Mouse (Mus musculus) heart, embryonic 11.5 days (tissue): ENCODE results near the gene Runx1. TPM values are rescaled to one million over a fixed set of nuclear protein-coding genes. Genes with fewer than 3 reads are reported as not detected.

ENCODE experiments used
- ATAC-seq: fragments of 200-750 bp; cut with Nextera tagmentation; replicated peaks from 2 replicates; pipeline ENCODE4 v1.8.0; 2017; ENCODE audit warnings: moderate library complexity; ENCODE audit not compliant: insufficient number of reproducible peaks, low FRiP score, low TSS enrichment
- H3K27ac ChIP-seq: fragments of 300-500 bp; sonication (generic); 2 replicates; pipeline ENCODE4 v1.5.1; 2014; ENCODE audit warnings: mild to moderate bottlenecking, low read depth, low read length
- H3K27me3 ChIP-seq: fragments of 300-500 bp; sonication (generic); 2 replicates; pipeline ENCODE4 v1.6.1; 2014; ENCODE audit warnings: mild to moderate bottlenecking, low read length, mixed read lengths; ENCODE audit not compliant: control insufficient read depth, insufficient read depth
- H3K36me3 ChIP-seq: fragments of 300-500 bp; sonication (generic); 2 replicates; pipeline ENCODE4 v1.6.1; 2014; ENCODE audit warnings: mild to moderate bottlenecking, low read length, moderate library complexity, mixed read lengths; ENCODE audit not compliant: control insufficient read depth, insufficient read depth
- H3K4me1 ChIP-seq: fragments of 300-500 bp; sonication (generic); 2 replicates; pipeline ENCODE4 v1.6.1; 2014; ENCODE audit warnings: low read length; ENCODE audit not compliant: control insufficient read depth, insufficient read depth
- H3K4me2 ChIP-seq: fragments of 300-500 bp; sonication (generic); 2 replicates; pipeline ENCODE4 v1.6.1; 2014; ENCODE audit warnings: mild to moderate bottlenecking, moderate library complexity
- H3K4me3 ChIP-seq: fragments of 300-500 bp; sonication (generic); 2 replicates; pipeline ENCODE4 v1.5.1; 2014; ENCODE audit warnings: low read depth, low read length
- H3K9ac ChIP-seq: fragments of 300-500 bp; sonication (generic); 2 replicates; pipeline ENCODE4 v1.6.1; 2014; ENCODE audit warnings: mild to moderate bottlenecking, low read depth, low read length, moderate library complexity
- H3K9me3 ChIP-seq: fragments of 300-500 bp; sonication (generic); replicated peaks from 2 replicates; pipeline ENCODE4 v1.6.1; 2016; ENCODE audit warnings: low read length; ENCODE audit not compliant: control insufficient read depth
- WGBS: fragments of 180-500 bp; shearing (Covaris S2); extraction: QIAGEN DNeasy Blood & Tissue Kit; methylation state at CpG from one replicate; pipeline ENCODE4 v1.1.7; 2014; ENCODE audit not compliant: insufficient replicate concordance; 5-methylcytosine and 5-hydroxymethylcytosine counted together
- polyA plus RNA-seq: library from polyadenylated mRNA; unstranded; fragments of >200 nt; fragmentation: Nextera tagmentation; extraction: Ambion mirVana; gene quantifications from 2 replicates; pipeline ENCODE4 v1.2.1, GENCODE M21; 2014

Runx1 gene
- polyA plus RNA-seq, 1 experiment from 2014 or later, result 2.5 TPM

DNA sequence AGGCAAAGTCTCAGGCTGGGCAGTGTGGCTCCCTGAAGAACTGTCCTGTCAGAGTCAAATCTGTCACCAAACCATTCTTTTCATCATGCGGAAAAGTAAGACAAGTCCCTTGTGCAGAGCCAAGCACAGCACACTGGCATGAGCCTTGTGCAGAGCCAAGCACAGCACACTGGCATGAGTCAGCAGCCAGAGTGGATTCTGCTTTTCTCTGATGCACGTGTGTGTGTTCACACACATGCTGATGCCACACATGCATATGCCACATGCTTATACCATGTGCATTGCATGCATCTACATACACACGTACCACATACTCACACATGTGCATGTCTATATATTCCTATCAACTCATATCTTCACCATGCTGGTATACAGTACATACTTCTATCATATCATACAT, 174.7 kb downstream of the Runx1 start:
- 94% methylated on average over 3 of the region's 3 CpGs for WGBS
- Histone ChIP-seq H3K4me2 (no peak overlapping the region), H3K9ac (no peak overlapping the region), H3K9me3 (no peaks in the 10 kb centered on the region), H3K4me3 (no peak overlapping the region), H3K36me3 (no peaks in the 10 kb centered on the region), H3K27ac (no peak overlapping the region), H3K4me1 (peaks cover 4% of the 10 kb centered on the region), H3K27me3 (no peaks in the 10 kb centered on the region; the same call in 1 of the 2 replicates)
- no peak for ATAC-seq

DNA sequence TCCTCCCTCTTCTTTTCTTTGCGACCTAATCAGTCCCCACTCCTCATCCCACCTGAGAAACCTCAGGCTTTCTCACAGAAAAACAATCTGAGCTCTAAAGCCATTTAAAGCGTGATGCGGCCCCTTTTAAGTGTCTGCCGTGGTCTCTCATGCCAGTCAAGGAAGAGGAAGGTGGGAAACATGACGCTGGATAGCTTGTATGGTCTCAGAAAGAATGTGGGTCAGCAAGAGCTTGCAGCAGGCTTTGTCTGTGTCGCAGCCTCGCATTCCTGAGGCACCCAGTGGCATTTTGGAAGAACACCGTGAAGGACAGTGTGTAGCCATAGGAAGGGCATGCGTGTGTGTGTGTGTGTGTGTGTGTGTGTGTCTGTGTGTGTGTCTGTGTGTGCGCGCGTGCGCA, 179.8 kb downstream of the Runx1 start:
- 64% methylated on average over 13 of the region's 13 CpGs for WGBS

DNA sequence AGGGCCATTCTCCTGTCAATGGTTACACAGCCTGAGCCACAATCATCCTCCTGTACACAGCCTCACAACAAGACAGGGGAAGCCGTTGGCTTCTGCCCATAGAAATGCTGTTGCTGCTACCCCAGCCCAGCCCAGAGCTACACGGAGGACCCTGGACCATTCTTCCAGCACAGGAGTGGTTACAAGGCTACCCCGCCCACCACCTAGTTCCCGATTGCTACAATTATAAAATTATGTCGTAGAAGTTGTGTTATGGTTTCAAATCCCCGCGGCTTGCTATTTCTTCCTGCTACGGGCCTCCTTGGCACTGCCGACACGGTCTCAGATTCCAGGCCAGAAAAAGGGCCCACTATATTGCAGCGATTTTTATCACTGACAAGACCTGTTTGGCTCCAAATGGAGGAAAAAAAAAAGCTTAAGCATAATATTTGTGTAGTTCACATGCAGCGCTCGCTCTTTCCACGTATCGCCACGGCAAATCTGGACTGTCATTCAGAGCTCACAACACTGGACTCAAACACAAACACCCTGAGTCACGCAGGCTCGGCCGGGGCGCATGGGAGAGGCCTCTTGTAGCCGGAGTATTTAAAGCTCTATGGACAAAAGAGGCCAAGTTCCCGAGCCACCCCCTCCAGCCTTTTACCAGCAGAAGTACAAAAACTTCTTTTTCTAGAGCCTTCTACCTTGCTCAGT, 180.4 kb downstream of the Runx1 start:
- no peak overlapping the region for H3K27ac ChIP-seq
- H3K9ac ChIP-seq, result no peak overlapping the region
- no peaks in the 10 kb centered on the region for H3K36me3 ChIP-seq
- peaks cover 2% of the 10 kb centered on the region; the same call in 1 of the 2 replicates for H3K27me3 ChIP-seq
- H3K4me3 ChIP-seq, result no peak overlapping the region
- H3K9me3 ChIP-seq, result no peaks in the 10 kb centered on the region
- H3K4me1 ChIP-seq, result peaks cover 9% of the 10 kb centered on the region; the same call in 1 of the 2 replicates
- 77% methylated on average over 22 of the region's 22 CpGs for WGBS
- no peak for ATAC-seq
- H3K4me2 ChIP-seq, result no peak overlapping the region

More for the DNA sequence above, 179.8 kb downstream of the Runx1 start:
- Histone ChIP-seq H3K27me3 (peaks cover 2% of the 10 kb centered on the region; the same call in 1 of the 2 replicates), H3K9ac (no peak overlapping the region), H3K4me3 (no peak overlapping the region), H3K4me2 (no peak overlapping the region), H3K27ac (no peak overlapping the region), H3K36me3 (no peaks in the 10 kb centered on the region), H3K9me3 (no peaks in the 10 kb centered on the region), H3K4me1 (peaks cover 9% of the 10 kb centered on the region; the same call in 1 of the 2 replicates)
- ATAC-seq, result no peak

DNA sequence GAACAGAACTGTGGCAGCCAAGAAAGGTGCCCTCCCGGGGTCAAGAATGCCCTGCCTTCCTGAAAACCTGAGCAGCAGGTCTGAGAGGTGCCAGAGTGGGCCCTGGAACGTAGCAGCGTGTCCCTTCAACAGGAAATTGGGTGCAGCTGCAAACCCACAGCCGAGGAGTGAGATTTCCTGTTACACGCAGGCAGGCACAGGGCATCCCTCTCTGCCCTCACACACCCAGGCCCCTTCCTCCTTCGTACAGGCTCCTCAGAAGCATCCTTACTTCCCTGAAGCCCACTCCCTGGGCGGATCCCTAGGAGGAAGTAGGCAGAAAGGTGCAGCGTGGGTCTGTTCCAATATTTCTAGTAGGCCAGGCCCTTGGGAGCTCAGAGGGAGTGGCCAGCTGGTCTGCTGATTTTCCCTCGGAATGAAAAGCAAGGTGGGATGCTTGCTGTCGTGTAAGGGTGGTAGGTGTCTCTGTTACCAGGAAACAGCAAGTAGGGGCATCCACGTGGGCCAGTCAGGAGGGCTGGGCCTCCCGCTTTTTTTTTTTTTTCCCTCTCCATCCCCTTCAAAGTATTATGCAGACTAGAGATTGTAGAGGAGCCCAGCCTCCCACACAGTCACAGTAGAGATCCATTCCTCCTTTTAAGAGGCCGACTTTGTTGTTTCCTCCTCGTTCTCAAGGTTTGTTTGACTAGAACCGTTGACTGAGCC, 181.1 kb downstream of the Runx1 start:
- Histone ChIP-seq H3K4me1 (peaks cover 9% of the 10 kb centered on the region; the same call in 1 of the 2 replicates), H3K36me3 (no peaks in the 10 kb centered on the region), H3K27me3 (peaks cover 2% of the 10 kb centered on the region; the same call in 1 of the 2 replicates), H3K9me3 (no peaks in the 10 kb centered on the region), H3K9ac (no peak overlapping the region), H3K27ac (no peak overlapping the region), H3K4me2 (no peak overlapping the region), H3K4me3 (no peak overlapping the region)
- WGBS, result 53% methylated on average over 15 of the region's 15 CpGs
- ATAC-seq, result no peak

DNA sequence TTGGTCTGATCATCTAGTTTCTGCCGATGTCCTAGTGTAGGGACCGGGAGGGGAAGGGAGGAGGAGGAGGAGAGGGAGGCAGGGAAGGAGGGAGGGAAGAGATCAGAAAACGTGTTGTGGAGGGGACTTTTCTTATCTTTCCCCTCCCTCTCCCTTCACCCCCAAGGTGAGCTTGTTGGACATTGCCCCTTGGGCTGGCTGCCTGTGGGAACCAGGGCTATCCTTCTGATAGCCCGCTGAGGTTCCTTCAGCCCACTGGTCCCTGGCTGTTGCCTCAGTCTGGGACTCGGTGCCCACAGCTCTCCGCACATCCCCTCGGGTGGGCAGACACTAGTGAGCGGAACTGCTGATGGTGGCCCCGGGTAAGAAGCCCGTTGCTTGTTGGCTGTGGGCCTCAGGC, 181.6 kb downstream of the Runx1 start:
- 64% methylated on average over 10 of the region's 10 CpGs for WGBS
- H3K36me3 ChIP-seq, result no peaks in the 10 kb centered on the region
- no peak overlapping the region for H3K4me2 ChIP-seq
- peaks cover 2% of the 10 kb centered on the region; the same call in 1 of the 2 replicates for H3K27me3 ChIP-seq
- peaks cover 9% of the 10 kb centered on the region; the same call in 1 of the 2 replicates for H3K4me1 ChIP-seq
- no peak for ATAC-seq
- no peaks in the 10 kb centered on the region for H3K9me3 ChIP-seq
- H3K9ac ChIP-seq, result no peak overlapping the region
- no peak overlapping the region for H3K27ac ChIP-seq
- no peak overlapping the region for H3K4me3 ChIP-seq

DNA sequence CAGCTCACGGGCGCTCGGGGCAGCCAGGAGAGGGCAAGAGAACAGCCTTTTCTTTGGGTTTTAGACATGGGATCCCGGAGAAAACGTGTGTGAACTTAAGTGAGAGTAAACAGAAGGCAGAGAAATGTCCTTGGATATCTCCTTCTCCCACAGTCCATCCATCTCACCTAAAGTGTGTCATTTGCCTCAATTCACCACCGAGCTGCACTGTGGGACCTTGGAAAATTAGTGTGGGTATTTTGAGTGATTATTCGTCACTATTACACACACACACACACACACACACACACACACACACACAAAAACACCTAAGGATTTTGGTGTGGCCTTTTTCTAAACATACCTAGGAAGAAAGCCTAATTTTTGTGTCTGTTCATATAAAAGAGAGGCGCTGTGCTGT, 183.7 kb downstream of the Runx1 start:
- Histone ChIP-seq H3K4me1 (peaks cover 9% of the 10 kb centered on the region; the same call in 1 of the 2 replicates), H3K9me3 (no peaks in the 10 kb centered on the region), H3K27ac (no peak overlapping the region), H3K27me3 (peaks cover 2% of the 10 kb centered on the region; the same call in 1 of the 2 replicates), H3K9ac (no peak overlapping the region), H3K4me3 (no peak overlapping the region), H3K36me3 (no peaks in the 10 kb centered on the region), H3K4me2 (no peak overlapping the region)
- 80% methylated on average over 8 of the region's 8 CpGs for WGBS
- ATAC-seq, result no peak

DNA sequence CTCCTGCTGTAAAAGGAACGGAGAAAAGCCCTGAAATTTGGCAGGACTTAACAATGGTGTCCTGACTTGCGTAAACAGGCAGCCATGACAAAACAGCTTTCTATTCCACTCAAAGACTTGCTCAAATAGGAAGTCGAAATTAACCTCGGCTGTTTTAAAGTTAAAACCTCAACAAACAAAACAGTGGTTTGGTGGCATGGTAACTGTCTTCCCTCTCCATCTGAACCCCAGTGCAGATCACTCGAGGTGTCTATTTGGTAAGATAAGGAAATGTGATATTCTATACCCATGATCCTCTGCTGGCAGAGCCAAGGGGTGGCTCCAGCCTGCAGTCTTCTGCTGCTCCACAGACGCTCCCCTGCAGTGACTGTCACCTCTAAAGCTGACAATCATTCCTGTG, 184.9 kb downstream of the Runx1 start:
- H3K36me3 ChIP-seq, result no peaks in the 10 kb centered on the region
- H3K9ac ChIP-seq, result no peak overlapping the region
- H3K4me1 ChIP-seq, result peaks cover 8% of the 10 kb centered on the region; the same call in 1 of the 2 replicates
- H3K4me3 ChIP-seq, result no peak overlapping the region
- no peak overlapping the region for H3K4me2 ChIP-seq
- peaks cover 2% of the 10 kb centered on the region; the same call in 1 of the 2 replicates for H3K27me3 ChIP-seq
- ATAC-seq, result no peak
- H3K27ac ChIP-seq, result no peak overlapping the region
- H3K9me3 ChIP-seq, result no peaks in the 10 kb centered on the region
- 62% methylated on average over 6 of the region's 6 CpGs for WGBS

DNA sequence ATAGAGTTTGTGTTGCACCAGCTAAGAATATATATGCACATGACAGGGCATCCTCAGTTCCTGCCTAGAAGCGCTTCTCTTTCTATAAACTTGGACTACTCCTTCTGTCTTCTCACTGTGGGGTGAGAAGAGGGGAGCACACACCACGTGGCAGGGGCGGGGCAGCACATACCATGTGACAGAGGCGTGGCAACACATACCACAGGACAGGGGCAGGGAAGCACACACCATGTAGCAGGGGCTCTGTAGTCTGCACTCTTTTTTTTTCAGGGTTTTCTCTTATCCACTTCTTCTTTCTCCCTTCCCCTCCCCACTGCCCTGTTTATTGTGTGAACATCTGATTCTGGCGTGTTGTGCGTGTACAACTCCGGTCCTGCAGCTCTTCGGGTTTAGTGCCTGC, 186.9 kb downstream of the Runx1 start:
- Histone ChIP-seq H3K27me3 (peaks cover 2% of the 10 kb centered on the region), H3K4me1 (no peaks in the 10 kb centered on the region; the same call in 1 of the 2 replicates), H3K4me2 (no peak overlapping the region), H3K36me3 (no peaks in the 10 kb centered on the region), H3K9me3 (no peaks in the 10 kb centered on the region), H3K27ac (no peak overlapping the region), H3K9ac (no peak overlapping the region), H3K4me3 (no peak overlapping the region)
- no peak for ATAC-seq
- 79% methylated on average over 8 of the region's 8 CpGs for WGBS
